Mouse (Mus musculus): ENCODE data around the gene Zfp644.

DNA sequence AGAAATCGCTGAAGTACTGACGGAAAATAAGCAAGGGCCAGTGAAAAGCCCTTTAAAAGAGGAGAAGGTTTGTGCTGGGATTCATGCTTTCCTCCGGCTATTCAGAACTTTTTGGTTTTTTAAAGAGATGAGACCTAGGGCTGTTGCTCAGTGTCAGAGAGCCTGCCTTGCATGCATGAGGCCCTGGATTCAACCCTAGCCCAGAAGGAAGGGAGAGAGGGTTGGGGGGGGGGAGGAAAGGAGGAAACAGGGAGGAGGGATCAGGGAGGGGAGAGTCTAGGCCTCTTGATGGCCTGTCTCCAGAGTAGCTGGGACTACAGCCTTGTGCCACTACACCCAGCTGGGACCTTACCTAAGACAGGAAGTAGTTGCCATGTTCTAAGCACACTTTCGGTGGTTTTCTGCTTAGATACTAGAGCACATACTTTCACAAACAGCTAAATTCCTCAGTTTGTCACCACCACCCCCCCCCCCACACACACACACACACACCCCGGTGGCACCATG lies 14.2 kb upstream of the Zfp644 start:
- no peak for TF ChIP-seq GATA1 (IDR thresholded peaks at IDR 0.05; ENCODE audit: borderline replicate concordance, low read length)
- no peak for TF ChIP-seq FLI1 (IDR thresholded peaks at IDR 0.05; ENCODE audit: low read length)
